Mouse (Mus musculus) liver, embryonic 15.5 days (tissue): ENCODE measurements around the gene Mgme1. TPM values are rescaled to one million over a fixed set of nuclear protein-coding genes. Genes with fewer than 3 reads are reported as not detected.

Experiments used
- ATAC-seq: fragments of 200-750 bp; cut with Nextera tagmentation; 2 replicates; pipeline ENCODE4 v1.8.0; 2017; ENCODE audit warnings: moderate number of reproducible peaks, mild to moderate bottlenecking, moderate library complexity; ENCODE audit not compliant: insufficient read depth
- H3K27ac ChIP-seq: fragments of 300-500 bp; sonication (generic); replicated peaks from 2 replicates; pipeline ENCODE4 v1.5.1; 2015; ENCODE audit warnings: mild to moderate bottlenecking, inconsistent platforms
- H3K27me3 ChIP-seq: fragments of 300-500 bp; sonication (generic); 2 replicates; pipeline ENCODE4 v1.6.1; 2015; ENCODE audit warnings: mild to moderate bottlenecking, inconsistent platforms
- H3K36me3 ChIP-seq: fragments of 300-500 bp; sonication (generic); replicated peaks from 2 replicates; pipeline ENCODE4 v1.6.1; 2015; ENCODE audit warnings: moderate library complexity, mild to moderate bottlenecking, inconsistent platforms
- H3K4me1 ChIP-seq: fragments of 300-500 bp; sonication (generic); replicated peaks from 2 replicates; pipeline ENCODE4 v1.6.1; 2015; ENCODE audit warnings: inconsistent platforms
- H3K4me2 ChIP-seq: fragments of 300-500 bp; sonication (generic); 2 replicates; pipeline ENCODE4 v1.6.1; 2015; ENCODE audit warnings: moderate library complexity, mild to moderate bottlenecking, inconsistent platforms
- H3K4me3 ChIP-seq: fragments of 300-500 bp; sonication (generic); replicated peaks from 2 replicates; pipeline ENCODE4 v1.5.1; 2015; ENCODE audit warnings: mild to moderate bottlenecking, inconsistent platforms
- H3K9ac ChIP-seq: fragments of 300-500 bp; sonication (generic); 2 replicates; pipeline ENCODE4 v1.6.1; 2015; ENCODE audit warnings: moderate library complexity, mild to moderate bottlenecking, inconsistent platforms
- H3K9me3 ChIP-seq: fragments of 300-500 bp; sonication (generic); replicated peaks from 2 replicates; pipeline ENCODE4 v1.6.1; 2016; ENCODE audit warnings: inconsistent platforms
- WGBS: fragments of 180-500 bp; shearing (Covaris S2); methylation state at CpG from one replicate; pipeline ENCODE4 v1.1.7; 2015; ENCODE audit warnings: mixed read lengths; ENCODE audit not compliant: insufficient replicate concordance; 5-methylcytosine and 5-hydroxymethylcytosine counted together
- polyA plus RNA-seq: library from polyadenylated mRNA; unstranded; fragments of >200 nt; fragmentation: Nextera tagmentation; extraction: Ambion mirVana; gene quantifications from 2 replicates; pipeline ENCODE4 v1.2.1, GENCODE M21; 2015

Gene Mgme1
- polyA plus RNA-seq, 1 experiment from 2014 or later: 9.8 TPM

DNA sequence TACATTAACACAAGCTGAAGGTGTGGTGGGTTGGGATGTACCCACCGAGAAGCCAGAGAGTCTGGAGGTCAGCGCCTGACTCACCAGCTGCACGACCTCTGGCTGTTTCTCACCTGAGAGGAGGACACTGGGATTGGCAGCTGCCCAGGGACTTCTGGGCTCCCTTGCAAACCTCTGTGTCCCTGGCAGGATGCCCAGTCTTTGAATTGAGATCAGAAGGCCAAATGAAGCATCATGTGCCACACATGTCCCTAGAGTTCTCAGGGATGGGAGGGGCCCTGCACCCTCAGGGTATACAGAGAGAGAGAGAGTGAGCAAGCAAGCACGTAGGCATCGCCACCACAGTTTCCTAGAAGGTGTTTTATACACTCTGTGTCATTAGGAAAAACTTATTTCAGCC lies 9.3 kb downstream of the Mgme1 start:
- no peaks in the 10 kb centered on the region for H3K27me3 ChIP-seq
- H3K9ac ChIP-seq: no peak overlapping the region
- ATAC-seq: peak; percentile 32; the same call in 1 of the 2 replicates
- H3K27ac ChIP-seq: no peak overlapping the region
- H3K4me2 ChIP-seq: no peak overlapping the region
- H3K36me3 ChIP-seq: peaks cover 38% of the 10 kb centered on the region
- WGBS: 61% methylated on average over 5 of the region's 5 CpGs
- peaks cover 13% of the 10 kb centered on the region for H3K4me1 ChIP-seq
- H3K4me3 ChIP-seq: no peak overlapping the region
- H3K9me3 ChIP-seq: no peaks in the 10 kb centered on the region

GRCm38 (mm10) chr2:144280568-144280967 lies 10.1 kb downstream of the Mgme1 start:
- no peak overlapping the region for H3K4me2 ChIP-seq
- H3K27ac ChIP-seq: no peak overlapping the region
- WGBS: 63% methylated on average over 3 of the region's 3 CpGs
- no peak for ATAC-seq
- H3K4me3 ChIP-seq: no peak overlapping the region
- H3K9me3 ChIP-seq: no peaks in the 10 kb centered on the region
- H3K36me3 ChIP-seq: peaks cover 37% of the 10 kb centered on the region
- no peaks in the 10 kb centered on the region for H3K27me3 ChIP-seq
- H3K4me1 ChIP-seq: peaks cover 5% of the 10 kb centered on the region
- no peak overlapping the region for H3K9ac ChIP-seq

- no peak for ATAC-seq
- WGBS: 63% methylated on average over 3 of the region's 3 CpGs
- H3K9ac ChIP-seq: no peak overlapping the region
- H3K27ac ChIP-seq: no peak overlapping the region
- no peaks in the 10 kb centered on the region for H3K9me3 ChIP-seq
- peaks cover 33% of the 10 kb centered on the region for H3K36me3 ChIP-seq
- H3K27me3 ChIP-seq: no peaks in the 10 kb centered on the region
- no peak overlapping the region for H3K4me2 ChIP-seq
- peaks cover 5% of the 10 kb centered on the region; the same call in 1 of the 2 replicates for H3K4me1 ChIP-seq
- H3K4me3 ChIP-seq: no peak overlapping the region
Observed at GRCm38 (mm10) chr2:144281417-144281816, 11.0 kb downstream of the Mgme1 start.

- Histone ChIP-seq H3K9me3 (no peaks in the 10 kb centered on the region), H3K4me1 (0 out of 2 replicates have a peak, but pooled peaks cover under 1% of the 10 kb centered on the region), H3K4me3 (no peak overlapping the region), H3K9ac (no peak overlapping the region), H3K27ac (no peak overlapping the region), H3K4me2 (no peak overlapping the region), H3K27me3 (no peaks in the 10 kb centered on the region), H3K36me3 (no peaks in the 10 kb centered on the region)
- no peak for ATAC-seq
- 64% methylated on average over 7 of the region's 7 CpGs for WGBS
Observed at GRCm38 (mm10) chr2:144290321-144290720, 19.9 kb downstream of the Mgme1 start.

- no peaks in the 10 kb centered on the region for H3K36me3 ChIP-seq
- H3K4me1 ChIP-seq: 0 out of 2 replicates have a peak, but pooled peaks cover 3% of the 10 kb centered on the region
- no peak overlapping the region for H3K9ac ChIP-seq
- 73% methylated on average over 11 of the region's 11 CpGs for WGBS
- H3K4me3 ChIP-seq: no peak overlapping the region
- ATAC-seq: no peak
- H3K9me3 ChIP-seq: no peaks in the 10 kb centered on the region
- no peak overlapping the region for H3K4me2 ChIP-seq
- H3K27ac ChIP-seq: no peak overlapping the region
- no peaks in the 10 kb centered on the region for H3K27me3 ChIP-seq
Observed at GRCm38 (mm10) chr2:144291600-144292305, 21.3 kb downstream of the Mgme1 start.

DNA sequence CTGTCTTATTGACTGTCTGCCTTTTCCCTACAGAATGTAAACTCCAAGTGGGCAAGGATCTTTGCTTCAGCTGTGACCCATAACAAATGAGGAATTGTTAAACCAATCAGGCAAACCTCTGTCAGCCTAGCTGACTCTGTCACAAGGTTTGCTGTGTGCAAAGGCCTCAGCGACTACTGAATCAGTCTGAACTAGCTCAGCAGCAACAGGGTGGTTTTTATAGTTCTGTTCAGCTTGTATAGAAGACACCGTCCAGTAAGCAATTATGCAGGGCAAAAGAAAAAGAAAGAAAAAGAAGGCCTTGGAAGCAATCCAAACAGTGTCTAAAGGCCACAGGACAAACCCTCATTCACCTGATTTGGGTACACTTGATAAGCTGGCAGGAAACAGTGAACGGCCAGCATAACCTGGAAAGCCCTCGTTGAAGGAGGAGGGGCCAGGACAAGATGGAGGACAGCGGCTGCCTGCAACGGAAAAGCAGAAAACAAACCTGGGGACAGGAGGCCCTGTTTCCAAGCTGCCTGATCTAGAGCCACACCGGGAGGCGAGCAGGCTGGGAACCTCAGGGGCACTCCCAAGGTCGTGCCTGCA lies 24.8 kb downstream of the Mgme1 start:
- no peaks in the 10 kb centered on the region for H3K27me3 ChIP-seq
- no peak overlapping the region for H3K4me3 ChIP-seq
- no peaks in the 10 kb centered on the region for H3K9me3 ChIP-seq
- 34% methylated on average over 9 of the region's 9 CpGs for WGBS
- H3K4me1 ChIP-seq: 0 out of 2 replicates have a peak, but pooled peaks cover 7% of the 10 kb centered on the region
- no peak overlapping the region for H3K4me2 ChIP-seq
- no peak overlapping the region for H3K27ac ChIP-seq
- ATAC-seq: no peak
- no peaks in the 10 kb centered on the region for H3K36me3 ChIP-seq
- no peak overlapping the region for H3K9ac ChIP-seq

DNA sequence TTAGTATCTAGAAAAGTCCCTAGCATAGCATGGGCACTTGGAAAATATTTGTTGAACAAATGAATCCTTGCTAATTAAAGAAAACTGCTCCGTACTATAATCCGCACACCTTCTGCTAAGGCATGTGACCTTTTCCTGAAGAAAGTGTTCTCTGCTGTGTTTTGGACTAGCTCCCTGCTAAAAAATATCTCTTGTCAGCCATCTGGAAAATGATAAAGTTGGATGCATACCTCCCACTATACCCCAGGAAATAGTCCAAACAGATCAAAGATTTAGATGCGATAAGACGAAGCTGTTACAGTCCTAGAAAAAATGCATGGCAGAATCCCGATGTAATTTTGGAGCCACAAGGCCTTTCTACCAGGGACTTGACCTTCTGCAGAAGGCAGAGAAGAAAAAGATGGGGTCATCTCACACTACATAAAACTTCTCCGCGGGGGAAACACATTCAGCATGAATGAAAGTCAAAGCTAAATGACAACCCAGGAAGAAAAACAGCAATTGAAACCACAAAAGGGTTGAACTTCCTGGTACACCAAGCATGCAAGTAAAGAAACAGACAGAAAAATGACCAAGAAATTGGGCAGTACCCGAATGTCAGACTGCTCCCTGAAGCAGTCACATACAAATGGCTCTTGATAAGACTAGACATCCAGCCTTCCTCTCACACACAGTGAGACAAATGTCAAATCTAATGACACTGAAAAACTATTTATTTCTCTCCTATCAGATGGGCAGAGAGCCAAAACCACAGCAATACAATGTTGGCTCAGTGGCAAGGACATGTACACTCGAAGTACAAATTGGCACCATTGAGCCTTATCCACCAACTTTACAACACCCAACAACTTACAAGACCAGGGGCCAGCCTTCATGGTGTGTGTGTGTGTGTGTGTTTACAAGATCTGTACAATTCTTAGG lies 29.5 kb downstream of the Mgme1 start:
- Histone ChIP-seq H3K27me3 (no peaks in the 10 kb centered on the region), H3K27ac (no peak overlapping the region), H3K9ac (no peak overlapping the region), H3K4me2 (no peak overlapping the region), H3K36me3 (no peaks in the 10 kb centered on the region), H3K4me1 (0 out of 2 replicates have a peak, but pooled peaks cover 7% of the 10 kb centered on the region), H3K4me3 (no peak overlapping the region), H3K9me3 (no peaks in the 10 kb centered on the region)
- 37% methylated on average over 9 of the region's 9 CpGs for WGBS
- no peak for ATAC-seq

GRCm38 (mm10) chr2:144301101-144301500 lies 30.6 kb downstream of the Mgme1 start:
- 0 out of 2 replicates have a peak, but pooled peaks cover 5% of the 10 kb centered on the region for H3K4me1 ChIP-seq
- H3K9me3 ChIP-seq: no peaks in the 10 kb centered on the region
- no peaks in the 10 kb centered on the region for H3K27me3 ChIP-seq
- 85% methylated on average over 11 of the region's 11 CpGs for WGBS
- no peak overlapping the region for H3K4me2 ChIP-seq
- H3K36me3 ChIP-seq: no peaks in the 10 kb centered on the region
- no peak overlapping the region for H3K9ac ChIP-seq
- H3K27ac ChIP-seq: no peak overlapping the region
- no peak for ATAC-seq
- no peak overlapping the region for H3K4me3 ChIP-seq

GRCm38 (mm10) chr2:144305721-144306294 lies 35.3 kb downstream of the Mgme1 start:
- no peak overlapping the region for H3K9ac ChIP-seq
- no peaks in the 10 kb centered on the region for H3K9me3 ChIP-seq
- H3K36me3 ChIP-seq: no peaks in the 10 kb centered on the region
- H3K27me3 ChIP-seq: no peaks in the 10 kb centered on the region
- H3K4me1 ChIP-seq: 0 out of 2 replicates have a peak, but pooled peaks cover 3% of the 10 kb centered on the region
- 66% methylated on average over 18 of the region's 18 CpGs for WGBS
- no peak overlapping the region for H3K4me2 ChIP-seq
- ATAC-seq: no peak
- no peak overlapping the region for H3K4me3 ChIP-seq
- H3K27ac ChIP-seq: no peak overlapping the region

- Histone ChIP-seq H3K9ac (no peak overlapping the region), H3K27ac (no peak overlapping the region), H3K36me3 (no peaks in the 10 kb centered on the region), H3K4me1 (peaks cover 3% of the 10 kb centered on the region; the same call in 1 of the 2 replicates), H3K4me3 (no peak overlapping the region), H3K9me3 (no peaks in the 10 kb centered on the region), H3K27me3 (no peaks in the 10 kb centered on the region), H3K4me2 (peak overlapping the region; percentile 30)
- WGBS: 44% methylated on average over 8 of the region's 8 CpGs
- peak; percentile 31; the same call in 1 of the 2 replicates for ATAC-seq
Observed at GRCm38 (mm10) chr2:144308561-144308960, 38.1 kb downstream of the Mgme1 start.
